Mouse (Mus musculus): ENCODE data around the gene Isoc2a.

DNA sequence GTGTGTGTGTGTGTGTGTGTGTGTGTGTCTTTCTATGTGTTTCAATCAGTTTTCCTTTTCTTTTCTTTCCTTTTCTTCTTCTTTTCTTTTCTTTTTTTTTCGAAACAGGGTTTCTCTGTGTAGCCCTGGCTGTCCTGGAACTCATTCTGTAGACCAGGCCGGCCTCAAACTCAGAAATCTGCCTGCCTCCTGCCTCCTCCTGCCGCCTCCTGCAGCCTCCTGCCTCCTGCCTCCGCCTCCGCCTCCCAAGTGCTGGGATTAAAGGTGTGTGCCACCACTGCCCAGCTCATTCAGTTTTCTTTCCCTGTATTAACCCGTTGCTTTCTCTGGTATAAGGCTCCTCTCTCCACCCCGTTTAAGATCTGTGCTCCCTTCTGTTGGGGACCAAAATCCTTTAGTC lies 19.6 kb upstream of the Isoc2a start:
- no peak for TF ChIP-seq CTCF (IDR thresholded peaks at IDR 0.05; ENCODE audit: insufficient read depth, low read depth, low read length)
- no peak for TF ChIP-seq POLR2A (IDR thresholded peaks at IDR 0.05; ENCODE audit: insufficient read depth, low read depth, low read length)

Measured in olfactory bulb, adult 2 months (tissue).